Mouse (Mus musculus) midbrain, embryonic 10.5 days (tissue): ENCODE data around the gene Cep152. TPM values are rescaled to one million over a fixed set of nuclear protein-coding genes. Genes with fewer than 3 reads are reported as not detected.

Source experiments
- DNase-seq: peaks from one replicate; pipeline ENCODE4 v3.0.0-alpha.2; 2017; ENCODE audit warnings: low spot score
- H3K27ac ChIP-seq: fragments of 300-500 bp; sonication (generic); replicated peaks from 2 replicates; pipeline ENCODE4 v1.5.1; 2016; ENCODE audit warnings: mild to moderate bottlenecking
- H3K27me3 ChIP-seq: fragments of 300-500 bp; sonication (generic); 2 replicates; pipeline ENCODE4 v1.6.1; 2016; ENCODE audit warnings: low read depth, mild to moderate bottlenecking; ENCODE audit not compliant: poor library complexity, severe bottlenecking
- H3K36me3 ChIP-seq: fragments of 300-500 bp; sonication (generic); 2 replicates; pipeline ENCODE4 v1.6.1; 2016; ENCODE audit warnings: mild to moderate bottlenecking, moderate library complexity
- H3K4me1 ChIP-seq: fragments of 300-500 bp; sonication (generic); 2 replicates; pipeline ENCODE4 v1.6.1; 2016
- H3K4me3 ChIP-seq: fragments of 300-500 bp; sonication (generic); 2 replicates; pipeline ENCODE4 v1.5.1; 2016; ENCODE audit warnings: mild to moderate bottlenecking, moderate library complexity
- H3K9me3 ChIP-seq: fragments of 300-500 bp; sonication (generic); replicated peaks from 2 replicates; pipeline ENCODE4 v1.6.1; 2016; ENCODE audit warnings: mild to moderate bottlenecking
- WGBS: fragments of 180-500 bp; shearing (Covaris S2); methylation state at CpG from one replicate; pipeline ENCODE4 v1.1.7; 2016; 5-methylcytosine and 5-hydroxymethylcytosine counted together
- polyA plus RNA-seq: library from polyadenylated mRNA; unstranded; fragments of >200 nt; fragmentation: Nextera tagmentation; extraction: Ambion mirVana; gene quantifications from 2 replicates; pipeline ENCODE4 v1.2.1, GENCODE M21; 2016

Cep152 gene
- 9.8 and 10.2 TPM in 2 replicates for polyA plus RNA-seq

DNA sequence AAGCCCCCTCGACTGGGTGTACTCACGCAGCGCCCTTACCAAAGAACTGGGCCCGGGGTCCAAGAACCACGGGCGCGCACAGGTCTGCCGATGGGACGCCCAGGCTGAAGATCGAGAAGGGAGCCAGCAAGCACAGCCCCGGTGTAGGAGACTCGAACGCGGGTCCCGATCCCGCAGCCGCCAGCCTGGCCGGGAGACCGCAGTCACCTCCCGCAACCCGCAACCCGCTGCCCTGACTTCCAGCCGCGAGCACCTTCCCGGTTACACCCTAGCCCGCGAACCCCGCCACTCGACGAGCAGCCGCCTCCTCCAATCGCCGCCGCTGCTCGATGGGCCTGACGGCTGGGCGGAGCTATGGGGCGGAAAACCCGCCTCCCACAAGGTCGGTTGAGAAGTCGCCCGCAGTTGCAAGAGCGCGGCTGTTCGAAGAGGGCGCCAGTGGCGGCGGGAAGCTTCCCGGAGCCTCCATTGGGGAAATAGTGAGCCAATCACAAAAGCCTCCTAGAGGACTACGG lies at the start of gene Cep152:
Gene Cep152, minus strand, starts transcription at position 277 of the 515 bp plus-strand sequence.
- peak; percentile 98 for DNase-seq
- Histone ChIP-seq H3K9me3 (no peaks in the 10 kb centered on the region), H3K36me3 (peaks cover 8% of the 10 kb centered on the region), H3K4me3 (peak within 1 kb of the TSS; percentile 93), H3K27me3 (no peaks in the 10 kb centered on the region), H3K4me1 (peaks cover 37% of the 10 kb centered on the region), H3K27ac (peak within 1 kb of the TSS; percentile 89)
- under 1% methylated on average over 50 of the region's 50 CpGs for WGBS

DNA sequence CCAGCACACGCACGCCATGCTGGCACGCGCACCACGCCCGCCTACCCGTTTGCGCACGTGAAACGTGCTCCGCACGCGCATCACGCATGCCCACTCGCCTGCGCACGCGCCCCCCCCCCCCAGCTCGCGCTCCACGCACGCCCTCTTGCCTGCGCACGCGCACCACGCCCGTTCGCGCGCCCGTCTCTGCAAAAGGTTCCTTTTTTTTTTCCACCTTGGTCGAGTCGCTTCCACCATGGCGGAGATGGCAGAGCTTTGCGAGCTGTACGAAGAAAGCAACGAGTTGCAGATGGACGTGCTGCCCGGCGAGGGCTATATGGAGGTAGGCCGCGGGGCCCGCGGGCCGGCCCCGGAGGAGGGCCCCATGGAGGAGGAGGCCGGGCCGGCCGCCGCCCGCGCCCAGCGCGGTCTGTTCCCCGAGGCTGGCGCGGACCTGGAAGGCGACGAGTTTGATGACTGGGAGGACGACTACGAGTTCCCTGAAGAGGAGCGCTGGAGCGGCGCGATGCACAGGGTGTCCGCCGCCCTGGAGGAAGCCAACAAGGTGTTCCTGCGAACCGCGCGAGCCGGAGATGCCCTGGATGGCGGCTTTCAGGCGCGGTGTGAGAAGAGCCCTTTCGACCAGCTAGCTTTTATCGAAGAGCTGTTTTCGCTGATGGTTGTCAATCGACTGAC lies 48.2 kb upstream of the Cep152 start, which contains the start of gene Eid1:
Gene Eid1, plus strand, starts transcription at position 139 of the 675 bp plus-strand sequence.
- Histone ChIP-seq H3K4me3 (peak within 1 kb of the TSS; percentile 85), H3K27me3 (no peaks in the 10 kb centered on the region), H3K36me3 (no peaks in the 10 kb centered on the region), H3K4me1 (peaks cover 25% of the 10 kb centered on the region), H3K9me3 (no peaks in the 10 kb centered on the region), H3K27ac (peak within 1 kb of the TSS; percentile 95)
- under 1% methylated on average over 63 of the region's 79 CpGs for WGBS
- peak; percentile 85 for DNase-seq

DNA sequence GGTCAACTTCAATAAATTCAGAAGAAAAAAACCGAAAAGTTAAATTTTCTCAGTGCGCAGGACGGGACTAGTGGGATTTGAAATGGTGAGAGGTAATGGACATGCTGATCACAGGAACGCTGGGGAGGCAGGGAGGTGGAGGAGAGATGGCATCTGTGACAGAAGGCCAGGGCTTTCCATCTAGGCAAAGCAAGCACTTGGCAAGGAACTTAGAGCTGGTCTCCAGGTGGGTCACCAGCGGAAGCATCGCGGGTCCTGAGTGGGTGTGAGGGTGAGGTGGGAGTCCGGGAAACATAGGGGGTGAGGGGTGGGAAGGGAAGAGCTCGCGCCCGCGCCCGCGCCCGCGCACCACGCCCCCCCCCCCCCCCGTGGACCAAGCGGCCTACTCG lies 47.6 kb upstream of the Cep152 start:
- no peak for DNase-seq
- no peaks in the 10 kb centered on the region for H3K27me3 ChIP-seq
- H3K4me3 ChIP-seq: peak overlapping the region; percentile 85
- peak overlapping the region; percentile 95 for H3K27ac ChIP-seq
- H3K4me1 ChIP-seq: peaks cover 25% of the 10 kb centered on the region
- H3K9me3 ChIP-seq: no peaks in the 10 kb centered on the region
- H3K36me3 ChIP-seq: no peaks in the 10 kb centered on the region
- WGBS: 23% methylated on average over 12 of the region's 20 CpGs

DNA sequence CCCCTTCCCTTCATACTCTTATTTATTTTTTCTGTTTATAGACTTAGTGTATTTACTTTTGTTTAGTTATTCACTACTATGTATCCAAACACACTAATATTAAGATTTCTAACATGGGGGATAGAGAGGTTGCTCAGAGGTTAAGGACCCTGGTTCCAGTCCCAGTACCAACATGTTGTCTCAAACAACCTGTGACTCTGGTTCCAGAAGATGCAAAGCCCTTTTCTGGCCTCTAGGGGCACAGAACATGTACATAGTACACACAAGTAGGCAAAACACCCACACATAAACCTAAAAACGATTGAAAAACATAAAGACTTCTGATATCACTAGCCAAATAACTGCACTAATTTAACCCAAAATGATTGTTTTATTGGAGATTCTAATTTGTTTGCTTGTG lies 45.9 kb upstream of the Cep152 start:
- Histone ChIP-seq H3K4me3 (no peak overlapping the region), H3K27me3 (no peaks in the 10 kb centered on the region), H3K9me3 (no peaks in the 10 kb centered on the region), H3K27ac (no peak overlapping the region), H3K36me3 (no peaks in the 10 kb centered on the region), H3K4me1 (peaks cover 25% of the 10 kb centered on the region)
- no peak for DNase-seq
- 55% methylated on average over 1 of the region's 1 CpGs for WGBS

DNA sequence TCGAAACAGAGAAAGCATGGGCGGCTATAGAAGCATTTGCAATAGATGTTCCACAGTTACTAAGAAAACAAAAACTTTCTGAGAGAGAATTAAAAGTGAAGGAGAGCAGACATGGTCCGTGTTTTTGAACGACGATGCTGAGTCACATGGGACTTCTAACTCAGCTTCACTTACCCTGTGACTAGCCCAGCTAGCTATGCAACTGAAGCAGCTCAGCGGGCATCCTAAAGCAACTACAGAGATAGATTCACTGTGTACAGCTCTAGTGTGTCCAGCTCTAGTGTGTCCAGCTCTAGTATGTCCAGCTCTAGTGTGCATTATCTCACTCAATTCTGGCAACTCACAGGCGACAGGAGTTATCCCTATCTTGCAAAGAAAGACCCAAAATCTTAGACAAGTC lies 42.8 kb upstream of the Cep152 start:
- Histone ChIP-seq H3K27ac (no peak overlapping the region), H3K4me1 (peaks cover 3% of the 10 kb centered on the region), H3K9me3 (no peaks in the 10 kb centered on the region), H3K27me3 (no peaks in the 10 kb centered on the region), H3K4me3 (no peak overlapping the region), H3K36me3 (no peaks in the 10 kb centered on the region)
- 92% methylated on average over 7 of the region's 7 CpGs for WGBS
- no peak for DNase-seq

DNA sequence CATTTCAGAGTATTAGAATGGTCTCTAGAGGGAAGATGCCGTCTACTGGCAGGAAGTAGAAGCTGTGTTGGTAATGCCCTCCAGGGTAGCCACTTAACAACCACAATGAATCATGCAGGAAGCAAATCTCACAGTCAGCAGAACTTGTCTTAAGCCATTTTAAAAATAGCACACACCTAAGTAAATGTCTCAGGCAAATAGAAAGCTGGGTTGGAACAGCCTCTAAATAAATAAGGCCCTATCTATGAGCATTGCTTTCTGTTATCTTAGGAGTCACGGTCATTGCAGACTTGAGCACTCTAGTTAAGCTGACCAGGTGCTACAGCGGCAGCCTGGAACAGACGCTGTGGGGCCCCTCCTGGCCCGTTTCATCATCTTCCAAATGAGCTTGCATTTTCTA lies 42.3 kb upstream of the Cep152 start:
- WGBS: 82% methylated on average over 5 of the region's 5 CpGs
- H3K36me3 ChIP-seq: no peaks in the 10 kb centered on the region
- H3K27ac ChIP-seq: no peak overlapping the region
- no peak for DNase-seq
- no peaks in the 10 kb centered on the region for H3K9me3 ChIP-seq
- H3K27me3 ChIP-seq: no peaks in the 10 kb centered on the region
- no peaks in the 10 kb centered on the region for H3K4me1 ChIP-seq
- H3K4me3 ChIP-seq: no peak overlapping the region

DNA sequence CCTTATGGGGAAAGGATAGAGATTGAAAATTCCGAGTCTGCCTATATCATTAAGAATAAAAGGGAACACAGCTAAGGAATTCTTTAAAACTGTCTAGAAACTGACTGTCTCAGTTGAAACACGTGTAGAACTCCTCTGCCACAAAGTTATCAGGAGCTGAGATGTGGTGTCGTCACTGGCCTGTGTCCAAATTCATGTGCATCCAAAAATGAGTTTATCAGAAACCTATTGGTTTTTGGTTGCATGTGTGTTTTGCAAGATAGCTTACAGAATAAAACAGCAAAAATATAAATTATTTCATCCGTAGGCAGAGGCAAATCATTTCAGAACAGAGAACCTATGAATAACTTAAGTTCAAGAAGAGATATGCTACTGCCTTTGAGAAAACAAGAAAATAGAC lies 41.8 kb upstream of the Cep152 start:
- no peak for DNase-seq
- H3K9me3 ChIP-seq: no peaks in the 10 kb centered on the region
- H3K4me3 ChIP-seq: no peak overlapping the region
- H3K27me3 ChIP-seq: no peaks in the 10 kb centered on the region
- no peaks in the 10 kb centered on the region for H3K36me3 ChIP-seq
- WGBS: 87% methylated on average over 4 of the region's 4 CpGs
- H3K27ac ChIP-seq: no peak overlapping the region
- H3K4me1 ChIP-seq: no peaks in the 10 kb centered on the region

DNA sequence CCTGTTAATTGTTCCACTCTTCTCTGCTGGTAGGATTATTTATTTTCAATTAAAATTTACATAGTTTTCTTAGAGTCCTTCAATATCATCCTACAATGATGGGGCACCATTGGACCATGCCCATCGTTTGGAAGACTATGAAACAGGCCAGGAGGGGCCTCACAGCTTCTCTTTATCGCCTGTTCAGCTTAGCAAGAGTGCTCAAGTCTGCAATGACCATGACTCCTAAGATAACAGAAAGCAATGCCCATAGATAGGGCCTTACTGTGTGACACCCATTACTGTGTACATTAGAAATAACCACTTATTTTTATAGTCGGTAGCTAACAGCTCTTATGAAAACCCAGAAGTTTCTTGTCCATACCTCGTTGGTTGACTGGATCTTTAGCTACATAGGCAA lies 41.0 kb upstream of the Cep152 start:
- WGBS: 85% methylated on average over 4 of the region's 4 CpGs
- peaks cover 4% of the 10 kb centered on the region for H3K27me3 ChIP-seq
- no peaks in the 10 kb centered on the region for H3K9me3 ChIP-seq
- no peak overlapping the region for H3K4me3 ChIP-seq
- DNase-seq: no peak
- peaks cover 1% of the 10 kb centered on the region; the same call in 1 of the 2 replicates for H3K4me1 ChIP-seq
- H3K36me3 ChIP-seq: no peaks in the 10 kb centered on the region
- H3K27ac ChIP-seq: no peak overlapping the region

DNA sequence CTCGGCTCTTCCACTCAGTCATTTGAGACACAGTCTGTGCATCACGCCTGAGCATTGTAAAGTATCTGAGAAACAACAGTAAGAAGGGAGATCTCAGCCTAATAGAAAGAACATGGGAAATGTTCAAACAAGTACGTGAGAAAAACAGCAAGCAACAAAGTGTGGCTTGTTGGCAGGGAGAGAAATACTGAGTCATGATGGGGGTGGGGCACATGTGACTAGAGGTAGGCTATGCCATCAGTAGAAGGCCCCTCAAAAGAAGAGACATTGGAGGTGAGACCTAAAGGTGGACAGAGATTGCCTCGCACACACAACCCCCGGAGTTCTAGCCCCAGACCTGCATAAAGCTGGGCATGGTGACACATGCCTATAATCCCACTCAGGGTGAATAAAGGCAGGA lies 40.3 kb upstream of the Cep152 start:
- DNase-seq: no peak
- Histone ChIP-seq H3K27me3 (peaks cover 10% of the 10 kb centered on the region), H3K27ac (no peak overlapping the region), H3K4me1 (peaks cover 8% of the 10 kb centered on the region), H3K36me3 (no peaks in the 10 kb centered on the region), H3K4me3 (no peak overlapping the region), H3K9me3 (no peaks in the 10 kb centered on the region)
- 87% methylated on average over 5 of the region's 5 CpGs for WGBS

DNA sequence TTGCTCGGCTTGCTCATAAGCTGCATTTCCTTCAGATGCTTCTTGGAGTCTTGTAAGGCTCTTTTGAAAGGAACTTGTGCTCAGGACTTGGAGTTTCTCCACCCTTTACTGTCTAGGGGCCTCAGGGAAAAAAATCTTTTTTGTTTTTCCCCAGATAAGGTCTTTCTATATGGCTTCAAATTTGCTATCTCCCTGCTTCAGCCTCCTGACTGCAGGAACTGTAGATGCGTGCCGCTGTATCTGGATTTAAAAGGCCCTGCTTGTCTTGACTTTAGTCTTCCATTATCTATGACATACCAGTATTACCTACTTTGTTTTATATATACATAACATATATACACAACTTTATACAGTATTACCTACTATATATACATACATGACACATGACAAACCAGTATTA lies 37.6 kb upstream of the Cep152 start:
- H3K36me3 ChIP-seq: no peaks in the 10 kb centered on the region
- DNase-seq: no peak
- H3K27ac ChIP-seq: no peak overlapping the region
- H3K4me1 ChIP-seq: peaks cover 8% of the 10 kb centered on the region
- H3K9me3 ChIP-seq: no peaks in the 10 kb centered on the region
- WGBS: 89% methylated on average over 3 of the region's 3 CpGs
- peaks cover 10% of the 10 kb centered on the region for H3K27me3 ChIP-seq
- no peak overlapping the region for H3K4me3 ChIP-seq

DNA sequence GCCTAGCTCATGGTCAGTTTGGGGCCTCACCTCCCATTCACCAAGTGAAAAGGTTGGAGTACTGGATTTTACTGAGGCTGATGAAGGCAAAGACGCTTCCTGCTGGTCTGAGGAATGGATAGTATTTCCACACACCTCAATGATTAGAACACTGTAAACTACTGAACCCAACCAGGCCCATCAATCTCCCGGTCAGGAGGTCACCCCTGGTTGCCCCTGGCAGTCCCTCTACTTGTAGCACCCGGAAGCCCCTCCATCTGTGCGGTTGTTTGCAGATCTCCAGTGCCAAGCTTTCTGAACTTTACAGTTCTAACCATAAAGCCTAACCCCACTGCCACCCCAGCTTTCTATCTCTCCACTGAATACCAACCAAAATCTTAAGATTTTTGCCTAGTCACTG lies 36.2 kb upstream of the Cep152 start:
- Histone ChIP-seq H3K4me3 (no peak overlapping the region), H3K36me3 (no peaks in the 10 kb centered on the region), H3K4me1 (peaks cover 8% of the 10 kb centered on the region), H3K9me3 (no peaks in the 10 kb centered on the region), H3K27me3 (peaks cover 10% of the 10 kb centered on the region), H3K27ac (no peak overlapping the region)
- 78% methylated on average over 4 of the region's 4 CpGs for WGBS
- no peak for DNase-seq

DNA sequence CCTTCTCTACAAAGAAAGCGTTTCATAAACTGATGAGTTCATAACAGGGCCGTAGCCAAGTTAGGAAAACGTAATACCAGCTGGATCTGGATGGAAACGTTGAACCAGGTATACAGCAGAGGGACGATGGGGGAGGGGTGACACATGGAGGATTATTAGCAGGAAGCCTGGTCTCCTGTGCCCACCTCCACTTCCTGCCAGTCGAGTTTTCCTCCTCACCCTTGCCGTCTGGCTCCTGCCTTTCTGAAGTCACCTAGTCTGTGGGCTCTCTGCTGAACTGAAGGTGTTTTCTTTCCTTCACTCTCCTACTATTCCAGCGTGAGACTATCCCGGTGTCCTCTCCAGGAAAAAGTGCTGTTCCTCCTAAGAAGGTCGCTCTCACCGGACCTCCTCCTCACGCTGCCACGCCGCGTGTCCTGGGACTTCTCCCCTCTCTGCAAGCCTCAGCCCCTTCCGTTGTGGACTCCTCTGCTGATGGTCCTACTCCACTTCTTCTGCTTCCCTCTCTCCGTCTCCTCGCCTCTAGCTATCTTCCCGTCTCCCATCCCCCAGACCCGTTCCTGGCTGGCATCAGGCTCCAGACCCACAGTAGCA lies 35.7 kb upstream of the Cep152 start:
- no peak overlapping the region for H3K27ac ChIP-seq
- WGBS: 43% methylated on average over 20 of the region's 20 CpGs
- no peaks in the 10 kb centered on the region for H3K36me3 ChIP-seq
- H3K4me3 ChIP-seq: peak overlapping the region; percentile 33
- peaks cover 10% of the 10 kb centered on the region for H3K27me3 ChIP-seq
- DNase-seq: no peak
- no peaks in the 10 kb centered on the region for H3K9me3 ChIP-seq
- peaks cover 8% of the 10 kb centered on the region for H3K4me1 ChIP-seq

DNA sequence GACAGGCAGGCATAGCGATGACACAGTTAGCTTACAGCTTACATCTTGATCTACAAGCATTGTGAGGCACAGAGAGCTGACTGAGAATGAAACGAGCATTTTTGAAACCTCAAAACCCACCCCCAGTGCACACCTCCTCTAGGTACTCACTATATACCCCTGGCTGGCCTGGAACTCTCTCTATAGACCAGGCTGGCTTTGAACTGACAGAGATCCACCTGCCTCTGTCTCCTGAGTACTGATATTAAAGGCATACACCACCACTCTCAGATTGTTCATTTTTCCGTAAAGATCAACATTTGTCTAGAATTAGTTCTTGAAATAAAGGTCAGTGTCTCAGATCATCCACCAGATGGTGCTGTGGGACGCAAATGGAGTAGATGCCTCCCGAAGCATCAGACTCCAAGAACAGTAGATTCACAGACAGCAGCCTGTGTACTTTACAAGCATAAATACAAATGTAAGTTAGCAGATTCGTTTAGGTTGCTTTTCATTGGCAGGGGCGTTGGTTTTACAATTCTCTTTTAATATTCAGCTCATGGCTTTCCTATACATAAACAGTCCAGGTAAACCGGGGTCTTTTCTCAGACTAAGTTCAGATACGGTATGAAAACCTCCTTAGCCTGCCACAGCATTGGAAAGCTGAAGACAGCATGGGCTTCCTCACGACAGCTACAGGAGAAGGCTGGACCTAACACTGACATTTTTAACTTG lies 35.1 kb upstream of the Cep152 start:
- Histone ChIP-seq H3K27me3 (peaks cover 10% of the 10 kb centered on the region), H3K36me3 (no peaks in the 10 kb centered on the region), H3K4me3 (peak overlapping the region; percentile 33), H3K27ac (no peak overlapping the region), H3K4me1 (peaks cover 8% of the 10 kb centered on the region), H3K9me3 (no peaks in the 10 kb centered on the region)
- DNase-seq: peak; percentile 60
- 20% methylated on average over 10 of the region's 10 CpGs for WGBS
